Mouse (Mus musculus): Measurements from ENCODE around the gene Pecam1.
"Not testable (repeated sequence)": the region's sequence is repeated elsewhere in the genome, so short reads cannot be mapped to it uniquely, and the experiment has no call there.

Pecam1 gene

DNA sequence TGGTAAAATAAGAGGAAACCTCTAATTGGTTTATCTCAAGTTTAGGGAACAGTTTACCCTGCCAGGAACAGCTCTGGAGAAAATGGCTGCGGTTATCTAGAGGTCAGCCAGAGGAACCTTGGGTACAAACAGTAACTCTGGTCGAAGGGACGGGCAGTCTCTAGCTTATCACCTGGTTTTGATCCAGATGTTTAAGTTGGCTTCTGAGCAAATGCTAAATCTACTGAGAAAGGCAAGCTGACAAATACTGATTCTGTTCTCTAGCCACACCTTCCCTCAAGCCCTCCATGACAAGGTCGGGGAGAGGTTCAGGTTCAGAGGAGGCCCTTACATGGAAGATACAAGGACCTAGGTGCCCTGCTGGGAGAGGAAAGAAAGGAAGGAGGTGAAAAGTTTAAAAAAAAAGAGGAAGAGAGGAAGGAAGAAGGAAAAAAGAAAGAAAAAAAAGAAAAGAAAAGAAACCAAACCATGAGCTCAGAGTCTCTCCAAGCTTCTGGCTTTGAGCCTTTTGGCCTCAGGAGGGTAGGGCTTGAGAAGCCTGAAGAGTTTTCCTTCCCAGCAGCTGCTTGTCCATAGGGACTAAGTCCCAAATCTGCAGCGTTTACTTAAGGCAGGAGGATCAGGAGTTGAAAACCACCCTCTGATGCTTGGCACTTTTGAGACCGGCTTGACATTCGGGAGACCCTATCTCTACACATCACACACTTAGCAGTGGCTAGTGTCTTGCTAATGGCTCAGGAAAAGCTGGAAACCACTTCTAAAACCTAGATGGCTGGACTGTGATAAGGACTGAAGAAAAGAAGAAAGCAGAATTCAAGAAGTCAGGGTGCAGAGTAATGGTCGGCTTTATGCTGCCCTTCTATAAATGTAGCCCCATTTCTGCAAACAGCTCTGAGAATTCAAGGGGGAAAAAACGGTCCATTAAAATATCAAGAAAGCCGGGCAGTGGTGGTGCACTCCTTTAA, 21.7 kb downstream of the Pecam1 start:
- DNase-seq (ENCODE audit: low spot score): no peak

DNA sequence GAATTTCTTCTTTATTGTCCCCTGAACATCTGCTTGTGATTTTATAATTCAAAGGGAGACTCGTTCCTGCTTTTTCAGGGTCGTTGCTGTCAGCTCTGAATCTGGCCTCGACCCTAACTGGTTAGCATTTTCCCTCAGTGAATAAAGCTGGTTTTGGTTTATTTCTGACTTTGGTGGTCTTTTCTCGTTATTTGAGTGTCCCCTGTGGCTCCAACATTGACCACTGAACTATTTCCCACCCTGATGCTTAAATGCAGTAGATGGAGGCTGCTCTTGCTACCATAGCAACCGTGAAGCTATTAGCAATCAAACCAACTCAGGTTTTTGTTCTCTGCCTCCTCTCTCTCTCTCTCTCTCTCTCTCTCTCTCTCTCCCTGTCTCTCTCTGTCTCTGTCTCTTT, 22.5 kb downstream of the Pecam1 start:
- no peak for DNase-seq (ENCODE audit: low spot score)

DNA sequence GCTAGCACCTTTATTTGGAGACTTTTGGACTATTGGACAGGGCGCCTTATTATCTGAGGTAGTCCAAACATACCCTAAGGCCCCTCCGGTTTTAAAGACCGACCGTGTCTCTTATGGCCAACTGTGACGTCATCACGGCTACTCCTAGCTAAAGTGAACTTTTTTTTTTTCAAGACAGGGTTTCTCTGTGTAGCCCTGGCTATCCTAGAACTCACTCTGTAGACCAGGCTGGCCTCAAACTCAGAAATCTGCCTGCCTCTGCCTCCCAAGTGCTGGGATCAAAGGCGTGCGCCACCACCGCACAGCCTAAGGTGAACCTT, 25.6 kb downstream of the Pecam1 start:
- not testable (repeated sequence) for DNase-seq (ENCODE audit: low spot score)

DNA sequence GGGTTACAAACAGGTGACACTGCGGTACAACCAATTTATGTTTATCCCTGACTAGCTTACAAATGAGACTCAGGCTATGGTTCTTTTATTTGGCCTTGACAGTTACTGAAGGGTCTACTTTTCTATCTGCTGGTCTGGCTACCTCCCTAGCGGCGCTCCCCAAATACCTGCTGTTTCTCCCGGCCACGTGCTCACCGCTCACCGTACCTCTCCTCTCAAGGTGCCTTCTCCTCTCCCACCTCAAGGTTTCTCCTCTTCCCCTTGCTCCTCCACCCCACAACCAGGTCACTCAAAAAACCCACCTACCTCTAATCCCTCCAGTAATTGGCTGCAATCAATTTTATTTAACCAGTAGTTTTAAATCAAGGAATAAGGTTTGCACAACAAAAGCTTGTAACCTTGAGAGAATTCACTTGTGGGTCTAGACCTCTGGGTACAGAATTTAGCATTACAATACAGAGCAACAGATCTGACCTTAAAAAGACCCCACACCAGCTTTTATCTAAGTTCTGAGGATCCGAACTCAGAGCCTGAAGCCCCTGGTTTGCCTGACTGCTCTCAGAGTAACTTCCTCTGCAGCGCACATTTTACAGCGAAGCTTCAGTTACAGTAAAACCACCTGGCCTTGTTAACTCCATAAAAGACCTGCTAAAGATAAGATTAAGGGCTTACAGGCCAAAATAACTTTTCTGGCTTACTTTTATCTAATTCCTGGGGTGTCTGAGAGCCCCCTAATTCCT, 26.1 kb downstream of the Pecam1 start:
- no peak for DNase-seq (ENCODE audit: low spot score)

- peak; percentile 53 for DNase-seq (ENCODE audit: low spot score)
Measured at GRCm38 (mm10) chr11:106723611-106724125, 26.8 kb downstream of the Pecam1 start.

DNA sequence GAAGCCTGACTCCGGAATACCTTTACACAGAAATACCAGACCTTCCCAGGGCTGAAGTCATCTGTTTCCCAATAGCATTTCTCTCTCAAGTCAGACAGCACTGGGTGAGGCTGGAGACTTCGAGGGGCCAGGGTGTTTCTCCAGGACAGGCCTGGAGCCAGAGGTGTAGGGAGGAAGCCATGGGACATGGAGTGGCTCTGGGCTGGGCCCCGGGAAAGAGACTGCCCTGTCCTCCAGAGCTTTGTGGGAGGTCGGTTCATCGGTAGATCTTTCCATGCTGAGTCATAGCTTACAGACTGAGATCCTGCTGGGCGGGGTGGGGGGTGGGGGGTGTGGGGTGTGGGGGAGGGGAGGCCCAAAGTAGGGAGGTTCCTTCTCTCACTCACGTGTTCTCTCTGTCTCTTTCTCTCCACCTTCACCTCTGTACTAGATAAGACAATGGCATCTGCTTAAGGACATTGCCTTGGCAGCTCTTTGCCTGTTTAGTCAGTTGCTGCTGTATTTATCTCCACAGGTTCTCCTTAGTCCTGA, 27.5 kb downstream of the Pecam1 start:
- DNase-seq (ENCODE audit: low spot score): peak; percentile 62

- no peak for DNase-seq (ENCODE audit: low spot score)
Measured at GRCm38 (mm10) chr11:106720379-106720778, 30.0 kb downstream of the Pecam1 start.

GRCm38 (mm10) chr11:106716568-106716967, 33.9 kb downstream of the Pecam1 start:
- DNase-seq (ENCODE audit: low spot score): no peak

GRCm38 (mm10) chr11:106715066-106715465, 35.4 kb downstream of the Pecam1 start:
- no peak for DNase-seq (ENCODE audit: low spot score)

GRCm38 (mm10) chr11:106710789-106711188, 39.6 kb downstream of the Pecam1 start:
- DNase-seq (ENCODE audit: low spot score): no peak

DNA sequence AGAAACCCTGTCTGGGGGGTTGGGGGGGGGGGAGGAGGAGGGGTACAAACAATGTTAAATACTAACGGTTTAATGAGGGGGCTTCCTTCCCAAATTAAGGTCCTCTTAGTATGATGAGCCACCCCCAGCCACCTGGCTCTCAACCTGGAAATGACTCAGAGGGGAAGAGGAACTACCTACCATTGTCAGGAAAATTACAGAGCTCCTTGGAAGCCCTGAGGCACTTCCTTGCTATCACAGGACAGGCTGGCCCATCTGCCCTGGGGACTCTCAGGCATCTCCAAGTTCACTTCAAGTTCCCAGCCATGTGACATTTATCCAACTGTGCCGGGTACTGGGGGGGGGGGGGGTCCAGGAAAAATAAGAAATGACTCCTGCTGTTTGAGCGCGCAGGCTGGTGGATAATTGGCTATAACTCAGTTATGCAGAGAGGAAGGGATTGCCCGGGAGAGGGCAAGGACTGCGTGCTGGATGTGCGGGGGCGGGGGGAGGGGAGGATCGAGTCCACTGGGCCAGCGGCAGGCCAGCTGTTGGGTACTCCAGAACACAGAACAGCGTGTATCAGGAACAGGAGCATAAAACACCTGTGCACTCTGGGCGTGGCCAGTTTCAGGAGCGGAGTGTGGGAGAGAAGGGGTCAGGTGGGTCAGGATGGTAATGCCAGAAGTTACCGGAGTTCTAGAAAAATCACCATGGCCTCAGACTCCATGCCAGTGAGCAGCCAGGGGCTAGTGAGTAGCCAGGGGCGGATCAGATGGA, 41.0 kb downstream of the Pecam1 start:
- DNase-seq (ENCODE audit: low spot score): no peak

GRCm38 (mm10) chr11:106707866-106708265, 42.6 kb downstream of the Pecam1 start:
- no peak for DNase-seq (ENCODE audit: low spot score)

DNA sequence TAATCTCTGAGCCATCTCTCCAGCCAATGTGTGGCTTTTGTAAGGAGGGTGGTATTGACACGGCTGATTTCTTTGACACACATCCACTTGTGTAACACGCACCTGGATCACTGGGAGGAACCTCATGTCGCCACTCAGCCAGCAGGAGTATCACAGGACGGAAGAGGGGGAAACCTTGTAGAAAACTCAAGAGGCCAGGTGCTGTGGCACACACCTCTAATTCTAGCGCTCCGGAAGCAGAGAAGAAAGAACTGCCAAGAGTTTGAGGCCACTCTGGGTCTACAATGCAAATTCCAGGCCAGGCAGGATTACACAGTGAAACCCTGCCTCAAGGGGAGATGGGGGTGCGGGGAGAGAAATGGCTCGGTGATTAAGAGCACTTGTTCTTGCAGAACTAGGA, 43.3 kb downstream of the Pecam1 start:
- DNase-seq (ENCODE audit: low spot score): no peak

DNA sequence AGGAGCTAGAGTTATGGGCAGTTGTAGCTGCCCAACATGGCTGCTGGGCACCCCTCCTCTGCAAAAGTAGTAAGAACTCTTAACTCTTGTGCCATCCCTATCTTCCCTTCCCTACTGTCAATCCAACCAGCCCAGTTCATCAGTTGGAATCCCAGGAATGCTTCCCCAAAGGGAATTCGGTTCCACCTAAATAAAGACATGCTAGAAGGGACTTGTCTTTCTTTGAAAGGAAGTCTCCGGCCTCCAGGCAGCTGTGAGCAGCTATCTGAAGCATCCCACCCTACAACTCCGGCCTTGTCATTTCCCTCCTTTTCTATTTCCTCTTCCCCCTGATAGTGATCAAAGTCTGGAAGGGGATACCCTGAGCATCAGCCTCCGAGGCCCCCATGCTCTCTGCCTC, 44.2 kb downstream of the Pecam1 start:
- DNase-seq (ENCODE audit: low spot score): no peak

- DNase-seq (ENCODE audit: low spot score): no peak
Measured at GRCm38 (mm10) chr11:106704399-106705111, 45.9 kb downstream of the Pecam1 start.

GRCm38 (mm10) chr11:106703931-106704330, 46.5 kb downstream of the Pecam1 start:
- no peak for DNase-seq (ENCODE audit: low spot score)

- DNase-seq (ENCODE audit: low spot score): no peak
Measured at GRCm38 (mm10) chr11:106702584-106702983, 47.8 kb downstream of the Pecam1 start.

- no peak for DNase-seq (ENCODE audit: low spot score)
Measured at GRCm38 (mm10) chr11:106701589-106701988, 48.8 kb downstream of the Pecam1 start.

DNA sequence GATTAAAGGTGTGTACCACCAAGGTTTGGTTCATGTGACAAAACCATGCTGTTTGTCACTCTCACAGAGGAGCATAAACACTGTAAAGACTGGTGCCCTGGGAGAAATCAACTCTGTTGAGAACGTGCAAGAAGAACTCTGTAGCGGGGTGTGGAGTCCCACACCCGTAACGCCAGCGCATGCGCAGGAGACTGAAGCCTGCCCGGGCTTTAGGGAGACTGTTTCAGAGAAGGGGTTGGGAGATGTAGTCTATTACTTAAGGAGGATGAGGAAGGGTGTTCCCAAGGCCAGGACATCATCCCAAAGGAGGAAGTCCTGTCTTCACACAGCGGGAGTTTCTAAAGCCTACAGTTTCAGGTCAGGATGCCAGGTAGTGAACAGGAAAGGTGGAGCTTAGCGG, 51.3 kb downstream of the Pecam1 start:
- no peak for DNase-seq (ENCODE audit: low spot score)

DNA sequence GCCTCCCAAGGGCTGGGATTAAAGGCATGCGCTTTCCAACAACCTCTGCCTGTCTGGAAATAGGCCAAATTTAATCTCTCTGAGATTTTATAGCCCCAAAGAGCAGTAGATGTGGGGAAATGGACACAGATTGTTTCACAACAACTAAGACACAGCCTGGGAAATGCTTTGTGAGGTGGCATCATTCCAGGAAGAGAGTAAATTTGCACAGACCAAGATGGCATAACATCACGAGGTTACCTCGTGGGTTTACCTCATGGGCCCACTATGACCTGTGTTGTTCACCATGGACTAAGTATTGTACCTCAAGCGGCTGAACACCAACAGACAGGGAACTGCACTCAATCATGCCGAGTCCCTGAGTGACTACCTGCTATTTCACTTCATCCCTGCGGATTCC, 52.1 kb downstream of the Pecam1 start:
- no peak for DNase-seq (ENCODE audit: low spot score)

GRCm38 (mm10) chr11:106695917-106696316, 54.5 kb downstream of the Pecam1 start:
- DNase-seq (ENCODE audit: low spot score): no peak
